Mouse (Mus musculus) layer of hippocampus, postnatal 25 days (tissue): ENCODE data around the gene 2310034G01Rik. TPM values are rescaled to one million over a fixed set of nuclear protein-coding genes. Genes with fewer than 3 reads are reported as not detected.

Experiments
- DNase-seq, 2 experiments: peaks; one replicate each; pipeline ENCODE4 v3.0.0; 2022; ENCODE audit warnings: mixed read lengths in 2 of 2, low spot score in 1 of 2; ENCODE audit errors: extremely low spot score in 1 of 2
- total RNA-seq, 2 experiments: library from RNA; stranded (reverse); gene quantifications; 2 replicates each; pipeline ENCODE4 v1.2.3; 2021

The 2310034G01Rik gene
- total RNA-seq, 2 experiments from 2014 or later, result 0.76 to 0.89 TPM

- peak; percentile 72 to 75 for DNase-seq
Observed at GRCm38 (mm10) chr19:46329951-46330350, 20.2 kb downstream of the 2310034G01Rik start.

- DNase-seq, result no peak
Observed at GRCm38 (mm10) chr19:46329031-46329641, 21.0 kb downstream of the 2310034G01Rik start.

GRCm38 (mm10) chr19:46328081-46329030 is 21.7 kb downstream of the 2310034G01Rik start, which contains the start of gene Fbxl15:
TSS of gene Fbxl15 (plus strand) at chr19:46328184.
- peak; percentile 85 to 93 for DNase-seq

- no peak for DNase-seq
Observed at GRCm38 (mm10) chr19:46327531-46328064, 22.5 kb downstream of the 2310034G01Rik start.

GRCm38 (mm10) chr19:46326756-46327305 is 23.3 kb downstream of the 2310034G01Rik start, which contains the start of gene Psd:
TSS of gene Psd (minus strand) at chr19:46327156.
- peak in 1 of 2 experiments; percentile 64 for DNase-seq

- no peak for DNase-seq
Observed at GRCm38 (mm10) chr19:46326019-46326755, 23.9 kb downstream of the 2310034G01Rik start.

GRCm38 (mm10) chr19:46324918-46325317 is 25.2 kb downstream of the 2310034G01Rik start:
- no peak for DNase-seq

GRCm38 (mm10) chr19:46324366-46324765 is 25.7 kb downstream of the 2310034G01Rik start:
- DNase-seq, result no peak

GRCm38 (mm10) chr19:46323716-46324115 is 26.4 kb downstream of the 2310034G01Rik start:
- DNase-seq, result no peak

- no peak for DNase-seq
Observed at GRCm38 (mm10) chr19:46322996-46323572, 27.0 kb downstream of the 2310034G01Rik start.

- no peak for DNase-seq
Observed at GRCm38 (mm10) chr19:46322144-46322995, 27.7 kb downstream of the 2310034G01Rik start.

- peak in 1 of 2 experiments; percentile 45 for DNase-seq
Observed at GRCm38 (mm10) chr19:46321101-46321943, 28.8 kb downstream of the 2310034G01Rik start.

- DNase-seq, result peak in 1 of 2 experiments; percentile 6
Observed at GRCm38 (mm10) chr19:46320076-46320785, 29.9 kb downstream of the 2310034G01Rik start.

GRCm38 (mm10) chr19:46318586-46319378 is 31.3 kb downstream of the 2310034G01Rik start:
- DNase-seq, result peak; percentile 64 to 76

- DNase-seq, result peak in 1 of 2 experiments; percentile 70
Observed at GRCm38 (mm10) chr19:46318031-46318471, 32.1 kb downstream of the 2310034G01Rik start.

- DNase-seq, result peak in 1 of 2 experiments; percentile 27
Observed at GRCm38 (mm10) chr19:46317546-46317885, 32.6 kb downstream of the 2310034G01Rik start.
